Comparison of ENCODE assay signal across 16 mouse cellular contexts in genomic region chr3:80852912-80853507, GRCm38 (mm10).
"Had no signal": no experiment of that assay in that cellular context is flagged by ENCODE, and none has a peak within 500 bp of the region (broad histone marks: within the 10 kb centered on the region; RNA-seq: fewer than 3 reads in every experiment).

No protein-coding gene starts in this region.

- H3K27me3 ChIP-seq: neural tube, embryonic 13.5 days; neural tube, embryonic 15.5 days; stomach, embryonic 15.5 days had no signal

- H3K27ac ChIP-seq: neural tube, embryonic 13.5 days; neural tube, embryonic 15.5 days; stomach, embryonic 15.5 days; stomach, postnatal 0 days had no signal

- H3K4me3 ChIP-seq: neural tube, embryonic 13.5 days; neural tube, embryonic 15.5 days; stomach, embryonic 15.5 days had no signal

- H3K9ac ChIP-seq: neural tube, embryonic 13.5 days; neural tube, embryonic 15.5 days; stomach, embryonic 15.5 days had no signal

- H3K4me2 ChIP-seq: neural tube, embryonic 13.5 days; neural tube, embryonic 15.5 days; stomach, embryonic 15.5 days had no signal

- H3K9me3 ChIP-seq: neural tube, embryonic 13.5 days; neural tube, embryonic 15.5 days; stomach, embryonic 15.5 days had no signal

- DNase-seq: retina, postnatal 1 day; right cerebral cortex, adult 18-20 months; right cerebral cortex, postnatal 14 days; right cerebral cortex, postnatal 25 days; right cerebral cortex, postnatal 4 days; spleen, adult 18-20 months; thymus, adult 18-20 months; thymus, adult 2 months; thymus, postnatal 14 days; thymus, postnatal 25 days; thymus, postnatal 36 days; thymus, postnatal 4 days had no signal

- H3K36me3 ChIP-seq: stomach, embryonic 15.5 days had no signal

- H3K4me1 ChIP-seq: neural tube, embryonic 13.5 days; neural tube, embryonic 15.5 days; stomach, embryonic 15.5 days had no signal
